Mouse (Mus musculus) thymus, adult 2 months (tissue): ENCODE data around the gene Cep250. TPM values are rescaled to one million over a fixed set of nuclear protein-coding genes. Genes with fewer than 3 reads are reported as not detected.

Source experiments
- DNase-seq: peaks from one replicate; pipeline ENCODE4 v3.0.0; 2021
- H3K27ac ChIP-seq: fragments of 200-500 bp; 2 replicates; pipeline ENCODE4 v1.5.1; 2012; ENCODE audit warnings: low read length, control low read depth; ENCODE audit not compliant: control insufficient read depth, insufficient read depth
- H3K27me3 ChIP-seq: fragments of 200-500 bp; 2 replicates; pipeline ENCODE4 v1.6.1; 2012; ENCODE audit warnings: mild to moderate bottlenecking, low read length, moderate library complexity, mixed read lengths; ENCODE audit not compliant: control insufficient read depth, insufficient read depth
- H3K36me3 ChIP-seq: fragments of 200-500 bp; 2 replicates; pipeline ENCODE4 v1.6.1; 2012; ENCODE audit warnings: mild to moderate bottlenecking, low read length, moderate library complexity; ENCODE audit not compliant: control insufficient read depth, insufficient read depth
- H3K4me1 ChIP-seq: fragments of 200-500 bp; replicated peaks from 2 replicates; pipeline ENCODE4 v1.6.1; 2012; ENCODE audit warnings: low read length; ENCODE audit not compliant: control insufficient read depth, insufficient read depth
- H3K4me3 ChIP-seq: fragments of 200-500 bp; 2 replicates; pipeline ENCODE4 v1.5.1; 2012; ENCODE audit warnings: mild to moderate bottlenecking, low read length, control low read depth, moderate library complexity; ENCODE audit not compliant: control insufficient read depth, insufficient read depth
- CTCF ChIP-seq: fragments of 200-500 bp; IDR thresholded peaks from 2 replicates; pipeline ENCODE4 v1.5.1; 2012; ENCODE audit warnings: mild to moderate bottlenecking, control low read depth, low read length, moderate library complexity, borderline replicate concordance; ENCODE audit not compliant: control insufficient read depth, poor library complexity, insufficient read depth; ENCODE audit errors: extremely low read depth
- POLR2A ChIP-seq: fragments of 200-500 bp; IDR thresholded peaks from 2 replicates; pipeline ENCODE4 v1.6.1; 2012; ENCODE audit warnings: mild to moderate bottlenecking, low read length, control low read depth, moderate library complexity; ENCODE audit not compliant: control insufficient read depth, poor library complexity, insufficient read depth; ENCODE audit errors: extremely low read depth
- WGBS: fragments of 180-500 bp; shearing (Covaris S2); methylation state at CpG from one replicate; pipeline ENCODE4 v1.1.7; 2018; 5-methylcytosine and 5-hydroxymethylcytosine counted together
- polyA plus RNA-seq: library from polyadenylated mRNA; depleted of rRNA; stranded (reverse); fragments of >200 nt; gene quantifications from 2 replicates; pipeline ENCODE4 v1.2.3, GENCODE M21; 2012

Gene Cep250
- polyA plus RNA-seq, 1 experiment, result 31.6 TPM

DNA sequence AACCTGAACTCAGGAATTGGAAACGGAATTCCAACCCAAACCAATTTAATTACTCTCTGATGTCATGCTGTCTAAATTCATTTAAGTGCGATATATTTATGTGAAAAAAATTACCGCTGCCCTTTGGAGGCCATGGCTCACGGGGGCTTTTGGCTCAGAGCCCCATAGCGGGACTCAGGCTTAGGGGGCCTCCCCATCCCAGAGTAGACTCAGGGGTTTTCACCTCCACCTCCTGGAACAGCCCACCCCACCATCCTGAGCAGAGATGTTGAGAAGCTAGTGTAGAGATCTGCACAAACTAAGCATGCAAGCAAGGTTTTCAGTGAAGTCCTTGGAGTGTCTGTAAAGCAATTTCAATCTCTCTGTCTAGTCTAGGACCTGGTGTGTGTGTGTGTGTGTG is 10.7 kb upstream of the Cep250 start:
- WGBS, result 99% methylated on average over 5 of the region's 5 CpGs
- no peak for DNase-seq
- Histone ChIP-seq H3K27me3 (no peaks in the 10 kb centered on the region), H3K4me3 (no peak overlapping the region), H3K4me1 (no peaks in the 10 kb centered on the region), H3K36me3 (no peaks in the 10 kb centered on the region), H3K27ac (no peak overlapping the region)
- TF ChIP-seq CTCF, result no peak
- TF ChIP-seq POLR2A, result no peak

DNA sequence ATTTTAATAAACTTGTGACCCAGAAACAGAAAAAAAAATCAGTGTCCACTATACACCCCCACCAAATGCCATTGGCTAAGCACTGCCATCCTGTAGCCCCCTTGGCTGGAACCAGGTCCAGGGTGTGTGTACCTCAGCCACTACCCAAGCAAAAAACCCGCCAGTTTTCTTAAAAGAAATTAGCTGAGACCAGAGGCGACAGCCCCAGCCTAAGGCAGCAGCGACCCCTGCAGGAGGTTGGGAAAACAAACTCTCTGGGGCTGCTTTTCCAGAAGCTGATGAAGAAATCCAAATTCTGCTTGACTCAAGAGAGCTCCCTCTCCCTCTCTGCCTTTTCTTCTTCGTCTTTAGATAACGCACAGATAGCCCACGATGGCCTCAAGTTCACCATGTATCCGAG is 10.2 kb upstream of the Cep250 start:
- H3K27ac ChIP-seq, result no peak overlapping the region
- peak; percentile 65 for DNase-seq

DNA sequence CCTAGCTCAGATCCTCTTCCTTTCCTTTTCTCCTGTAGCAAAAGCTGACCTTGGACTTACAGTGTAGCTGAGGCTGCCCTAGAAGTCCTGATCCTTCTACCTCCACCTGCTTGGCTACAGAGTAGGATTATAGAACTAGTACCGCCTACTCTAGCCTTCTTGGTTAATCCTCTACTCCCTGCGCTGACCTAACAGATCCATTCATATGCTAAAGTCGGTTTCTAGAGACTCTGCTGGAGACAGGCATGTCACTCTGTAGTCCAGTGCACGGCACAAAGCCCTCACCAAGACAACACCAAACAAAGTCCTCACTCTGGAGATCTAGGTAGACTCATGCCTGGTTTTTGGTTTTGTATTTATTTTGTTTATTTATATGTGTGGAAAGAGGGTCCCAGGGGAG is 9.8 kb upstream of the Cep250 start:
- H3K4me3 ChIP-seq, result no peak overlapping the region
- DNase-seq, result no peak
- H3K36me3 ChIP-seq, result no peaks in the 10 kb centered on the region
- no peaks in the 10 kb centered on the region for H3K27me3 ChIP-seq
- H3K27ac ChIP-seq, result no peak overlapping the region
- TF ChIP-seq POLR2A, result no peak
- TF ChIP-seq CTCF, result no peak
- WGBS, result 79% methylated on average over 4 of the region's 4 CpGs
- no peaks in the 10 kb centered on the region for H3K4me1 ChIP-seq

More for the DNA sequence above, 10.2 kb upstream of the Cep250 start:
- Histone ChIP-seq H3K36me3 (no peaks in the 10 kb centered on the region), H3K4me3 (no peak overlapping the region), H3K27me3 (no peaks in the 10 kb centered on the region), H3K4me1 (no peaks in the 10 kb centered on the region)
- 5% methylated on average over 7 of the region's 7 CpGs for WGBS
- peak; percentile 67; the same call in 1 of the 2 replicates for TF ChIP-seq CTCF
- no peak for TF ChIP-seq POLR2A

DNA sequence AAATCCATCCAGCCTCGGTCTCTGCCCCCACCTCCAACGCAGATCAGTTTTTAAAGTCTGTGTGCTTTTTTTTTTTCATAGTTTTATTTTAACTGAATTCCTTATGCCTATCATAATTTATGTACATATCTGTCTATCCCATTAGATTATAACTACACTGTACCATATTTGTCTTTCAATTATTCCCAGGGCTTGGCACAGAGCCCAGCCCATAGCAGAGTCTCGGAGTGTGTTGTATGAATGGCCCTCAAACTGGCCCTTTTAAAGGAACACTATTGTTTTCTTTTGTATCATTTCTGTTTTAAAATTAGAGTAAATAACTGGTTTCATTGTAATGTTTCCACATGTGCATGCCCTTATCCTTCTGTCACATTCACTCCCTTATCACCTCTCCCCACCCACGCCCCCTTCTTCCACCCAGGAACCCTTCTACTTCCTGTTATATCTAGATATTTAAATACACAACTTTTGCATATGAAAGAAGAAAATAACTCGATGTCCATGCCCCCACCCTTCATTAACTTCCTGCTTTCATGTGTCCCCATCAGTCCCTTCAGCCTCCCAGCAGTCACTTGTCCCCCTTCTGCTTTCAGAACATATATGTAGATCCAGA is 8.8 kb upstream of the Cep250 start:
- DNase-seq, result no peak
- H3K4me1 ChIP-seq, result no peaks in the 10 kb centered on the region
- H3K27ac ChIP-seq, result no peak overlapping the region
- H3K4me3 ChIP-seq, result no peak overlapping the region
- no peak for TF ChIP-seq POLR2A
- TF ChIP-seq CTCF, result no peak
- H3K27me3 ChIP-seq, result no peaks in the 10 kb centered on the region
- 61% methylated on average over 5 of the region's 5 CpGs for WGBS
- no peaks in the 10 kb centered on the region for H3K36me3 ChIP-seq

DNA sequence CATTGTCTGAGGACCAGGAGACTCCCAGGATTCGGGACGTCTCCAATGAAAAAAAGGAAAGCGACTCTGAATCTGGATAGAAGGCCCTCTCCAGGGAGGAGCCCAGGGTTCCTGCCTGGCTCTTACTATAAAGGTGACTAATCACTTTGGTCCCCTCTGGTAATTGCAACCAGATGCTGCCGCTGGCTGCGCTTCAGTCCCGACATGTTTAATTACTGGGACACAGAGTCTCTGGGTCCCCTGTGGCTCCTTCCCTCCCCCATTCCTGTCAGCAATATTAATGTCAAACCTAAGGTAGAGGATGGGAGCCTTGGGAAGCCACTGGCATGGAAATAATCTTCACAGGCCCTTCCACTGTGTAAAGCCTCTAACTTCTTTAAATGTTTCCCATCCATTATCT is 6.9 kb upstream of the Cep250 start:
- Histone ChIP-seq H3K4me1 (no peaks in the 10 kb centered on the region), H3K36me3 (no peaks in the 10 kb centered on the region), H3K27ac (no peak overlapping the region), H3K27me3 (no peaks in the 10 kb centered on the region), H3K4me3 (no peak overlapping the region)
- 89% methylated on average over 6 of the region's 6 CpGs for WGBS
- TF ChIP-seq POLR2A (no peak), CTCF (no peak)
- no peak for DNase-seq

DNA sequence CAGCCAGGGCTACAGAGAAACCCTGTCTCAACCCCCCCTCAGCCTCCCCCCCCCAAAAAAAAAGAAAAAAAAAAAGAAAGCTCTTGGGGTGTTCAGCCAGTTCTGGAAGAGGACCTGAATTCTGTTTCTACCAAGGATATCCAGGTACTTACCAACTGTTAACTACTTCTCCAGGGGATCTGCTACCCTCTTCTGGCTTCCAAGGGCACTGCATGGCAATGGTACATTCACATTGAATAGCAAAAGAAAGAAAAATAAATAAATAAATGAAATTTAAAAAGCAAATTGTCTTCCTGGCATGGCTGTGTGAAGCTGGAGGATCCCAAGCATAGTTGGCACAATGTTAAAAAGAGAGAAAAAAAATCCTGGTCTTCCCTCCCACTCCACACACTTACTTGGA is 4.3 kb upstream of the Cep250 start:
- Histone ChIP-seq H3K4me3 (no peak overlapping the region), H3K27ac (no peak overlapping the region), H3K27me3 (no peaks in the 10 kb centered on the region), H3K4me1 (no peaks in the 10 kb centered on the region), H3K36me3 (no peaks in the 10 kb centered on the region)
- peak; percentile 62 for DNase-seq
- no peak for TF ChIP-seq CTCF
- TF ChIP-seq POLR2A, result no peak

DNA sequence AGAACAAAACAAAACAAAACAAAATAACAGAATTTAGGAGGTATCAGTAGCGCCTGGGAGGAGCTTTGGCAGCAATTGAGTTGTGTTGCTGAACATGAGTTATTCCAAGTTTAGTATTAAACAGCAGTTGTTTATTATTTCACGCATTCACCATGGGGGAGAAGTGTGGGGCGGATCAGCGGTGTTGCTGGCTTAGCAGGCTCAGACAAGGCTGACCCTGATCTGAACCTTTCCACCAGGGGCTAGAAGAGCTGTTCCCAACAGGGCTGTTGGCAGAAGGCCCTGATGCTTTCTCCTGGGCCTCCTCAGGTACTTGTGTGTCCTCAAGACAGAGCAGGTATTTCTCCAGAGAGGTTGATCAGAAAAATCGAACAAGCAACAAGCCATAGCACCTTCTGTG is 3.7 kb downstream of the Cep250 start:
- no peak for DNase-seq
- 96% methylated on average over 5 of the region's 5 CpGs for WGBS
- Histone ChIP-seq H3K27me3 (no peaks in the 10 kb centered on the region), H3K27ac (no peak overlapping the region), H3K36me3 (peaks cover 8% of the 10 kb centered on the region), H3K4me3 (no peak overlapping the region), H3K4me1 (no peaks in the 10 kb centered on the region)
- no peak for TF ChIP-seq CTCF
- TF ChIP-seq POLR2A, result no peak
